Mouse (Mus musculus): Measurements from ENCODE around the gene Acsf2. TPM values are rescaled to one million over a fixed set of nuclear protein-coding genes. Genes with fewer than 3 reads are reported as not detected.

Gene Acsf2
- polyA plus RNA-seq (2012; rRNA removed; ENCODE audit: low replicate concordance) = 52.2 and 58.5 TPM in 2 replicates

DNA sequence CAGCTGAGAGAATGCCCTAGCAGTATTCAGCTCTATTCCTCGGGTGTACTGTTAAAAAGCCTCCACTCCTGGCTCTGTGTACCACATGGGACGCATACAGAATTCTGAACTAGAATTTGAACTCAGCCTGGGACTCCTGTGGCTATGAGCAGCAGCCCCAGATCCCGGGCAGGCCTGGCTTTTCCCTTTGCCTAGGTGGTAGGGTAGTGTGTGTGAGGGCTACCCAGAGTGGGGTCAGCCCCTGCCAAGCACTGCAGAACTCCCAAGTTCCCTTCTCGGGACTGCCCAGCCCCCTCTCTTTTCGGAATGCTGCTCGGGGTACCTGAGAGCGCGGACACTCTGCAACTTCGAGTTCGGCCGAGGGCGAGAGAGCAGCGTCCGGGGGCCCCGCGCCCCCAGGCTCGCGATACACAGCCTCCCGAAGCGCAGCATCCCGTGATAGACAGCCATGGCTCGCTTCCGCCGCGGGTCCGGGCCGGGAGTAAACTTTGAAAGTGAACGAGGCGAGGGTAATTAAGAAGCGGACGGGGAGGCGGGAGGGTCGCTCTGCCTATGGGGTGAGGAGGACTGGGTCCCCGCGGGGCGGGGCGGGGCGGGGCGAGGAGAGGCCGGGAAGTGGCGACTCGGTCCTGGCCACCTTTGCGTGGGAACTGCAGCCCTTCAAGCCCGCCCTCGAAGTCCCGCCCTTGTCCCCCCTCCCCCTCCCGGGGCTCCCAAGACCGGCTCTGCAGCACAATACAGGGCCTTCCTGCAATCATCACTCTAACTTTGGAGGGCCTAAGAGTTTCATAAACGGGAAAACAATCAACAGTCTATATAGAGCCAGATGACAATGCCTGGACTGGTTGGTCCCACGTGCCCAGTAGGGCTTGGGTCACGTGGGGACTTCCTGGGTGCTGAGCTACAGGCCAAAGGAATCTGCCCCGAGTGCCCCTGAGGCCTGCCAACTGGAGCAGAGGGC is at the start of gene Acsf2:
TSS of gene Acsf2 (minus strand) at position 551 of the 961 bp plus-strand sequence.

DNA sequence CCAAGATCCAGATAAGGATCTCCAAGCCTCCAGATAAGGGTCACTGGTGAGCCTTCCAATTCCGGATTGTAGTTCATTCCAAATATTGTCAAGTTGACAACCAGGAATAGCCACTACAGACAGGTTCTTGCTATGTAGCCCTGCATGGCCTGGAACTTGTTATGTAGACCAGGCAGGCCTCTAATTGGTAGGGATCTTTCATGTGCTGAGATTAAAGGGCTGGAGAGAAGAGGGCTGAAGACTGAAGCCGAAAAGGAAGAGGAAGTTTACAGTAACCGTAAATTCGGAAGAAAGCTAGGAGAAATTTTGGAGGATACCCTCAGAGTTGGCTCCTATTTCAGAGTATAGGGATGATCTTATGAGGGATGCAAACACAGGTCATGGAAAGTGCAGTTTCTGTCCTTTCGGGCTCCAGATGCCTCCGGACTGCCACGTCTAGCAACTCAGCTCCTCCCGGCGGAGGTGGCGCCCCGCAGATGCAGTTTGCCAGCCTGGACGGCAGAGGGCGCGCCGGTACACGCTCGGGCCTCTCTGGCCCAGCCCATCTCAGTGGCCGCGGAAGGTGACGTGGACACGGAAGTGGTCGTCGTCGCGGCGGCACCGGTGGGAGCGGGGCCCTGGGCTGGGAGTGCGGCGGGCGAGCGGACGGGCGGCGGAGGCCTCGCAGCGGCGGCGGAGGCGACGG is 27.7 kb upstream of the Acsf2 start, which contains the start of gene Lrrc59:
TSS of gene Lrrc59 (plus strand) at position 569 of the 685 bp plus-strand sequence.

DNA sequence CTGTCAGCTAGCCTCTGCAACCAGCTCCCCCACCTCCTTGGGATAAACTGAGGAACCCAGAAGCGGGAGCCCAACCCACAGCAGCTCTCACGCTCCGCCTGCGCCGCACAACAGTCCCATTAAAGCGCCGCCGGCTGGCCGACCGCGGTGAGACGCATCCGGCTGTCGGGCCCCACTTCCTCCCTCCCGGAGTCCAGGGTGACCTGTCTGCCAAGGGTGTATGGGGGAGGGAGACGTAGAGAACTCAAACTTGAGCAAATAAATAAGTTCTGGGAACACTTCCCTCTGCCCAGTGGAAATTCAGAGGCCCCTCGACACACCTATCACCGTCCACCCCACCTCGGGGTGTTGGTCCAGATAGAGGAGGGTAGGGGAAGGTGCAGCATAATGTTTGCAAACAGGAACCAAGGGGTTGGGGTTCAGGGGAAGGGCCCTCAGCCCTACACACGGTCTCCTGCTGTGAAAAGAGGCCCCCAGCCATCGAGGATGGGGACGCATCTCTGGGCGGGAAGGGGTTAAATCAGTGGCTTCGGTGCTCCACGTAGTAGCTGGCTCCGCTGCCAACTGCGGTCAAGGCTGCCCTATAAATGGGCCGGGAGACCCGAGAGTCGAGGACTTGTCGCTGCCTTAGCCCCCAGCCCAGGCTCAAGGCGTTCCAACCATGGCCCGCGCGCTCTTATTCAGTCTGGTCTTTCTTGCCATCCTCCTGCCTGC is 37.1 kb downstream of the Acsf2 start, which contains the start of gene Chad:
TSS of gene Chad (plus strand) at position 611 of the 714 bp plus-strand sequence.

DNA sequence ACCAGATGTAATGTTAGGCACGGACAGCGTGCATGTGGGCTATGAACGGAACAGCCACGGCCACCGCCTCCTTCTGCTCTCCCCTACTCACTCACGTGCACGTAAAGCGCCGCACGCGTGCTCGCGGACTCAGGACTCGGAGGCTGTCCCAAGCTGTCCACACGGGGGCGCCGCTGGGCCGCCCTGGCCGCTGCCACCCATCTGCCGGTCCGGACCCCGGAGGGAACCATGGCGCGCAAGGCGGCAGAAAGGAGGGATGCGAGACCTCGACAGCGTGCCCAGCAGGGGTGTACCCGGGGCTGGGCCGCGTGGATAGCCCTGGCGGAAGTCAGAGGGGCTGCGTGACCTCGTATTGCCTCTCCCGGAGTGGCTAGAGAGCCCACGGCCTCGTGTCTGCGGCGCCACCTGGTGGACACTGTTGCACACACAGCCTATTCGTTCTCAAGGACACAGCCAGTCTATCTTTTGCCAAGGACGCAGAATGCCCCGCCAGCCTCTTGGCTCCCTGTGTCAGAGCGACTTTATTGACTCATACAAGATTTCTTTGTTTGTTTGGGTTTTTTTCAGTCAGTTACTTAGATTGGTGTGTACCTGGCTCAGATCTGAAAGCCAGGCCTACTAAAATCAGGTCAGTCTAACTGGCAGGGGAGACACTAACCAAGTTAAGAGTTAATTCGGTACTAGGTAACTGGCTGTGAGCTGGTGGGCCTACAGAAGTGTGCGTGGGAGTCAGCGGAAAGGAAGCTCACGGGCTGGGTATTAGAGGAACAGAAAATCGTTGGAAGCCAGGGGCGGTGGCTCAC is 52.6 kb downstream of the Acsf2 start, which contains the start of gene Rsad1:
TSS of gene Rsad1 (minus strand) at position 368 of the 803 bp plus-strand sequence.

DNA sequence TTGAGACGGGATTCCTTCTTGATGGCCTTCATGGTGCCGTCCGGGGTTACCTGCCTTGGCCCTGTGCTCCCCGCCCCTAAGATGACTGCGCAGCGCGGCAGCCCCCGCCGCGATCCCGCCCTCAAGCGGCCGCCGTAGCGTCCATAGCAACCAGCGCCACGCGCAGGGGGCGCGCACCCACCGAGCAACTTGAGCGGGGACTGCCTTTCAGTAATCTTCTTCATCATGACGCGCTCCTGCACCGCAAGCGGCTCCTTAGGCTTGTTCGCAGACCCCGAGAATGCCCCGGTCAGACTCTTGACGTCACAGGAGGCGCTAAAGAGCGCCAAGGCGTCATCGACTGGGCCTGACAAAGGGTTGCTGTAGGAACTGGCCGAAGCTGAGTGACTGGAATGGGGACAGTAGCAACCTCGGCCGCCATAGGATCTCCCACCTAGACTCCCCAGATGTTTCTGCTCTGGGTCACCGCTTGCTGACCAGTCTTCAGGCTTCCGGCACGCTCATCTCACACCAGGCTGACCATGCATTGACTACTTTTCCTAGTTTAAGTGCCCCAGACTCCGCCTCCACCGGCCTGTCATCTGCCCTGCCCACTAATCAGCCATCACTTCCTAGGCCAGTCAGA is 80.3 kb downstream of the Acsf2 start, which contains the start of gene Mycbpap:
TSS of gene Mycbpap (minus strand) at position 524 of the 625 bp plus-strand sequence.

Other genes with a start within 250 kb of the Acsf2 start
- 17.6 and 20.2 TPM in 2 replicates for gene Abcc3, start 208.9 kb downstream of the Acsf2 start, polyA plus RNA-seq (2012; rRNA removed; ENCODE audit: low replicate concordance)
- 56.3 and 63.6 TPM in 2 replicates for gene Cacna1g, start 127.7 kb downstream of the Acsf2 start, polyA plus RNA-seq (2012; rRNA removed; ENCODE audit: low replicate concordance)
- 0.07 and 0.36 TPM in 2 replicates for gene Spata20, start 115.7 kb downstream of the Acsf2 start, polyA plus RNA-seq (2012; rRNA removed; ENCODE audit: low replicate concordance)
- 6.2 and 14.0 TPM in 2 replicates for gene Epn3, start 101.9 kb downstream of the Acsf2 start, polyA plus RNA-seq (2012; rRNA removed; ENCODE audit: low replicate concordance)
- 1.2 and 1.5 TPM in 2 replicates for gene Mycbpap, start 80.1 kb downstream of the Acsf2 start, polyA plus RNA-seq (2012; rRNA removed; ENCODE audit: low replicate concordance)
- gene Rsad1, start 52.6 kb downstream of the Acsf2 start, polyA plus RNA-seq (2012; rRNA removed; ENCODE audit: low replicate concordance) = 10.7 TPM in 2 replicates
- 0.10 and 0.14 TPM in 2 replicates for gene Chad, start 36.8 kb downstream of the Acsf2 start, polyA plus RNA-seq (2012; rRNA removed; ENCODE audit: low replicate concordance)
- gene Lrrc59, start 27.9 kb upstream of the Acsf2 start, polyA plus RNA-seq (2012; rRNA removed; ENCODE audit: low replicate concordance) = 57.2 and 67.5 TPM in 2 replicates
- 27.2 and 58.8 TPM in 2 replicates for gene Mrpl27, start 51.9 kb upstream of the Acsf2 start, polyA plus RNA-seq (2012; rRNA removed; ENCODE audit: low replicate concordance)
- 0.53 and 0.55 TPM in 2 replicates for gene Eme1, start 52.1 kb upstream of the Acsf2 start, polyA plus RNA-seq (2012; rRNA removed; ENCODE audit: low replicate concordance)
- 30.2 and 77.2 TPM in 2 replicates for gene Xylt2, start 75.6 kb upstream of the Acsf2 start, polyA plus RNA-seq (2012; rRNA removed; ENCODE audit: low replicate concordance)
- gene Gm11541, start 102.6 kb upstream of the Acsf2 start, polyA plus RNA-seq (2012; rRNA removed; ENCODE audit: low replicate concordance) = not detected in 2 replicates
- 0.11 TPM in 1 of 2 replicates, not detected in the other for gene Cdc34b, start 139.9 kb upstream of the Acsf2 start, polyA plus RNA-seq (2012; rRNA removed; ENCODE audit: low replicate concordance)
- gene Tmem92, start 180.8 kb upstream of the Acsf2 start, polyA plus RNA-seq (2012; rRNA removed; ENCODE audit: low replicate concordance) = not detected in 2 replicates

All from mammary gland, adult 2 months (tissue).